Mouse (Mus musculus) liver, embryonic 14.5 days (tissue): ENCODE measurements at regions not wholly inside any gene's neighbourhood (a gene's known extent, or its start where the extent isn't known, plus 50 kb on each side); places are given as distances from the start of the nearest gene placed in this dataset.

Experiments
- ATAC-seq: fragments of 200-750 bp; cut with Nextera tagmentation; 2 replicates; pipeline ENCODE4 v1.8.0; 2017; ENCODE audit warnings: moderate number of reproducible peaks, mild to moderate bottlenecking, moderate library complexity; ENCODE audit not compliant: insufficient read depth
- DNase-seq, 3 experiments: peaks; one replicate each; pipeline ENCODE4 v3.0.0-alpha.2; 2012 to 2013; ENCODE audit warnings: low read depth in 3 of 3, low spot score in 3 of 3
- H3K27ac ChIP-seq: fragments of 300-500 bp; sonication (generic); 2 replicates; pipeline ENCODE4 v1.5.1; 2014; ENCODE audit warnings: moderate library complexity, mild to moderate bottlenecking, control low read depth, inconsistent platforms
- H3K27me3 ChIP-seq: fragments of 300-500 bp; sonication (generic); 2 replicates; pipeline ENCODE4 v1.6.1; 2014; ENCODE audit warnings: mild to moderate bottlenecking, low read length, moderate library complexity; ENCODE audit not compliant: control insufficient read depth, insufficient read depth
- H3K36me3 ChIP-seq: fragments of 300-500 bp; sonication (generic); replicated peaks from 2 replicates; pipeline ENCODE4 v1.6.1; 2014; ENCODE audit warnings: low read depth; ENCODE audit not compliant: control insufficient read depth, insufficient read depth
- H3K4me1 ChIP-seq, 2 experiments: fragments of 200-500 bp in 1 of 2; fragments of 300-500 bp in 1 of 2; sonication (generic) in 1 of 2; replicated peaks; 2 replicates each; pipeline ENCODE4 v1.6.1; 2012 to 2014; ENCODE audit warnings: antibody characterized with exemption in 1 of 2, inconsistent platforms in 1 of 2, low read length in 1 of 2; ENCODE audit not compliant: control insufficient read depth in 2 of 2, insufficient read depth in 2 of 2
- H3K4me2 ChIP-seq: fragments of 300-500 bp; sonication (generic); 2 replicates; pipeline ENCODE4 v1.6.1; 2014; ENCODE audit warnings: low read depth, mild to moderate bottlenecking, control low read depth, moderate library complexity
- H3K4me3 ChIP-seq, 2 experiments: fragments of 200-500 bp in 1 of 2; fragments of 300-500 bp in 1 of 2; sonication (generic) in 1 of 2; 2 replicates each; pipeline ENCODE4 v1.5.1; 2012 to 2014; ENCODE audit warnings: low read depth in 2 of 2, low read length in 2 of 2, mild to moderate bottlenecking in 2 of 2, control low read depth in 1 of 2, inconsistent platforms in 1 of 2, moderate library complexity in 1 of 2; ENCODE audit not compliant: insufficient read depth in 1 of 2
- H3K9ac ChIP-seq: fragments of 300-500 bp; sonication (generic); replicated peaks from 2 replicates; pipeline ENCODE4 v1.6.1; 2014; ENCODE audit warnings: mild to moderate bottlenecking, control low read depth, moderate library complexity
- H3K9me3 ChIP-seq: fragments of 300-500 bp; sonication (generic); 2 replicates; pipeline ENCODE4 v1.6.1; 2016; ENCODE audit warnings: low read length, mixed read lengths; ENCODE audit not compliant: control insufficient read depth
- CTCF ChIP-seq: IDR thresholded peaks from 2 replicates; pipeline ENCODE4 v1.5.1; 2016; ENCODE audit warnings: antibody characterized with exemption, low read depth, control low read depth
- EP300 ChIP-seq: IDR thresholded peaks from 2 replicates; pipeline ENCODE4 v1.6.1; 2016; ENCODE audit warnings: antibody characterized with exemption, low read depth
- whole genome bisulfite sequencing: fragments of 180-500 bp; shearing (Covaris S2); extraction: QIAGEN DNeasy Blood & Tissue Kit; methylation state at CpG from one replicate; pipeline ENCODE4 v1.1.7; 2014; ENCODE audit not compliant: insufficient replicate concordance; 5-methylcytosine and 5-hydroxymethylcytosine counted together

GRCm38 (mm10) chr9:61164501-61165251 lies 207.5 kb upstream of the Tle3 start:
- no peak overlapping the region for H3K4me2 ChIP-seq
- no peak overlapping the region for H3K27ac ChIP-seq
- no peaks in the 10 kb centered on the region for H3K9me3 ChIP-seq
- no peaks in the 10 kb centered on the region for H3K36me3 ChIP-seq
- no peak overlapping the region for H3K4me3 ChIP-seq
- 62% methylated on average over 11 of the region's 11 CpGs for WGBS
- no peak for DNase-seq
- no peaks in the 10 kb centered on the region for H3K27me3 ChIP-seq
- TF ChIP-seq EP300: no peak
- TF ChIP-seq CTCF: no peak
- no peak overlapping the region for H3K9ac ChIP-seq
- H3K4me1 ChIP-seq: no peaks in the 10 kb centered on the region
- ATAC-seq: no peak

GRCm38 (mm10) chr9:61166115-61166514 lies 206.1 kb upstream of the Tle3 start:
- H3K36me3 ChIP-seq: no peaks in the 10 kb centered on the region
- no peaks in the 10 kb centered on the region for H3K27me3 ChIP-seq
- 35% methylated on average over 2 of the region's 2 CpGs for WGBS
- H3K4me3 ChIP-seq: no peak overlapping the region
- no peak overlapping the region for H3K9ac ChIP-seq
- TF ChIP-seq CTCF: no peak
- no peak for TF ChIP-seq EP300
- no peak overlapping the region for H3K27ac ChIP-seq
- H3K4me2 ChIP-seq: no peak overlapping the region
- H3K4me1 ChIP-seq: no peaks in the 10 kb centered on the region
- ATAC-seq: no peak
- no peak for DNase-seq
- H3K9me3 ChIP-seq: no peaks in the 10 kb centered on the region

- H3K4me3 ChIP-seq: no peak overlapping the region
- H3K4me2 ChIP-seq: no peak overlapping the region
- H3K9ac ChIP-seq: no peak overlapping the region
- no peak for TF ChIP-seq EP300
- TF ChIP-seq CTCF: no peak
- no peak overlapping the region for H3K27ac ChIP-seq
- H3K9me3 ChIP-seq: no peaks in the 10 kb centered on the region
- DNase-seq (no peak), ATAC-seq (no peak)
- no peaks in the 10 kb centered on the region for H3K4me1 ChIP-seq
- H3K36me3 ChIP-seq: no peaks in the 10 kb centered on the region
- WGBS: 55% methylated on average over 11 of the region's 11 CpGs
- no peaks in the 10 kb centered on the region for H3K27me3 ChIP-seq
Measured at GRCm38 (mm10) chr9:61167097-61167842, 204.9 kb upstream of the Tle3 start.

GRCm38 (mm10) chr9:61168931-61169330 lies 203.2 kb upstream of the Tle3 start:
- Histone ChIP-seq H3K9me3 (no peaks in the 10 kb centered on the region), H3K36me3 (no peaks in the 10 kb centered on the region), H3K27me3 (no peaks in the 10 kb centered on the region), H3K9ac (no peak overlapping the region), H3K4me1 (no peaks in the 10 kb centered on the region), H3K4me3 (no peak overlapping the region), H3K4me2 (no peak overlapping the region), H3K27ac (no peak overlapping the region)
- no peak for TF ChIP-seq EP300
- TF ChIP-seq CTCF: no peak
- no peak for ATAC-seq
- no peak for DNase-seq
- 45% methylated on average over 7 of the region's 7 CpGs for WGBS

- TF ChIP-seq EP300: no peak
- no peak for TF ChIP-seq CTCF
- Histone ChIP-seq H3K4me2 (no peak overlapping the region), H3K36me3 (no peaks in the 10 kb centered on the region), H3K9ac (no peak overlapping the region), H3K9me3 (no peaks in the 10 kb centered on the region), H3K4me1 (no peaks in the 10 kb centered on the region), H3K4me3 (no peak overlapping the region), H3K27ac (no peak overlapping the region), H3K27me3 (no peaks in the 10 kb centered on the region)
- ATAC-seq: no peak
- WGBS: 63% methylated on average over 9 of the region's 9 CpGs
- DNase-seq: no peak
Measured at GRCm38 (mm10) chr9:61169506-61170090, 202.6 kb upstream of the Tle3 start.
